Mouse (Mus musculus): ENCODE data around the gene Mtif3.

Mtif3 gene

DNA sequence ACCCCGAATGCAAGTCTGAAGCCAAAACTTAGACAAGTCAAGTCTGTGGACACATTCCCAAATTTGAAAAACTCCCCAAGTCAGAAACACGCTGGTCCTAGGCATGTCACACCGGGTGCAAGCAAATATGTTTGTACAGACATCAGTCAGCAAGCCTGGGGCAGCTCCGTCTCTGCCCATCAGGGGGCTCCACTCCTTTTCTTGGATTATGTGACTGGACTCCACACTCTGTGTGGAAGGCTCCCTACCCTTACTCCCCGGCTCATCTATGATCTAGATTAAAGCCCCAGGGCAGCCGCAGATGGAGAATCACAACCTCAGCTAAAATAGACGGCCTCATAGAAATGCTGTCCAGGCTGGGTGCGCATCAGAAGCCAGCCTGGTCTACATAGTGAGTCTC is 47.3 kb downstream of the Mtif3 start:
- no peak for DNase-seq (ENCODE audit: low read depth, low spot score)

DNA sequence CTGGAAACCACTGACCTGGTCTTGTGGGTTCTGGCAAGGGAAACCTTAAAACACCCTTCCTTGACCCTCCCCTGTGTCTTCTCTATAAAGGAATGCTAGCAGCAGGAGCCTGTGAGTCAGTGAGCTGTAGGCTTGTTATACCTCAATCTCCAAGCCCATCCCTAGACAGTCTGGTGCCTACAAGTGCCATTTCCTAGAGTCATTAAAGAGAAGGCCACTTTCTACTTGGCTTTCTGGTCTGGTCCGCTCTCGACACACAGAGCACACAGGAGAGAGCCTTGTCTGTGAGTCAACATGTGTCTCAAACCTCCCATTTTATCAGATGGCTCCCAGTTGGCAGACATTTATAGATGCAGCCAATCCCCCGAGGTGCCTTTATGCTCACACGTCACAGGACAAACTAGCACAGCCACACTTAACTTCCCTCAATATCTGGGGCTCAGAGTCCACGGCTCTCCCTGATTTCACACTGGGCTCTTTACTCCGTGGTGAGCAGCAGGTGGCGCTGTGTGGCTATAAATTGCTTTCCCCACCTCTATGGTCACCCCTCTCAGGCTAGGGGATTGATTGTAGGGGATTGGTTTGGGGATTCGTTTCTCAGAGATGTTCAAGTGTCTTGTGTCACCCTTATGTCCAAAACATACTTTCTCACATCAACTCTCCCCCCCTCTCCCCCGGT is 49.4 kb downstream of the Mtif3 start:
- no peak for DNase-seq (ENCODE audit: low read depth, low spot score)

DNA sequence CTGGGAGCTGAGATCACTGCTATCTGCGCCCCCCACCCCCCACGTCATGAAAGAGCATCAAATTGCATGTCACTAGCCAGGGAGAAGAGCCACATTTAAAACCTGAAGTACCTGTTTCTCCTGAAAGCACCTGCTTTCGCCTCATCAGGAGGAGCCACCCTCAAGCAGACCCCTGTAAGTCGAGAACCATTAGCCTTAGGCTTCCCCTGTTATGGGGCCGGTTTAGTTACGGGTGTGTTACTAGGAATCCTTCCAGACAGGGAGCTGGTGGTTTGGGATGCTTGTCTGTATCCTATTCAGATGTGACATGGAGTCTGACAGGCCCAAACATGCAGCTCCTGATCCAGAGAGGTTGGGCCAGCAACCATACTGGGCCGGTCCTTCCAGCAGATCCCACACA is 50.2 kb downstream of the Mtif3 start:
- no peak for DNase-seq (ENCODE audit: low read depth, low spot score)

DNA sequence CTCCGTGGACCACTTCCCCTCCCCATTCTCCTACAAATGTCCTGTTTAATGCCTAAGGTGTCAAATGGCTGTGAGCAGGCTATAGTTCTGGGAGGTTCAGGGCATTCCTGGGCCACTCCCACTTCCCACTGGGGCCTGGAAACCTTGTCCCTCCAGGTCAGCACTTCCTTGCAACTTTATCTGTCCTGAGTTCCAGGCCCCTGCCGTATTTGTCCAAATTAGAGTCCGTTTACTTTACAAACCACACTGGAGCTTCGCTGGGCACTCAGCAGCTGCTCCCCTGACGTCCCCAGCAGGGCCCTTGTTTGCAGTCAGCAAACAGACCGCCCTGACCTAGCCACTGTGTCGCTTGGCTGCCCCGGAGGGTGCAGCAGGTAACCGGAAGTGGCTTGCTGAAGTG is 51.4 kb downstream of the Mtif3 start:
- DNase-seq (ENCODE audit: low read depth, low spot score), result no peak

DNA sequence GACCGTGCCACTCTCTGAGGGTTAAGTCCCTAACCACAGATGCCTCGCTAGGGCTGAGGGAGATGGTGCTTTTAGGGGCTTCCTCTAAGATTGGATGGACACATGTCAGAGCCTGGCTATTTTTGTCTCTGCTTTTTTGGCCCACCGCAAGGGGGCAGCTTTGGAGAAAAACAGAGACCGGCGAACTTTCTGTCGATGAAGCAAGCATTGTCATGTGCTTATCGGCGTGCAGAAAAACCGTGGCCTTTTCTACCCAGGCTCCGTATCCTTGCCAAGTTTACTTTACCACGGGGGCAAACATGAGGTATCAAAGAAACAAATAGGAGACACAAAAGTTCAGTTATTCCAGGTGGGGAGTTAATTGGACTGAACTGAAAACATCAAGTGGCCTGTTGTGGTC is 55.0 kb downstream of the Mtif3 start:
- no peak for DNase-seq (ENCODE audit: low read depth, low spot score)

DNA sequence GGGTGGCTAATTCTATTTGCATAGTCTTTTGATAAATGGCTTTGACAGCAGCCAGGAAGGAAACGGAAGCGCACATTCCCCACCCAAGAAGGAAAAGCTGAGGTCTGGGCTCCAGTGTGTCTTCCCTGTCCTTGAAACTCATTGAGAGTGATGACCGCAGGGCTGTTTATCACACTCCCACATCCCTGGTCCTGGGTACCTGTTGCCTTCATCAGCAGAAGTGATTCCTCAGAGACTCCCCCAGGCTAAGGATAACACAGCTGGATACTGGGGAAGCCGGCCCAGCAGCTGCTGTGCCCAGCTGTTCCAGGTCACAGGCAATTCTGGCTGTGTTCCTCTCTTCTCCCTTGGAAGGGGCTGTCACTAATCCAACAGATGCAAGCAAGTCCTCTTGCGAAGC is 56.1 kb downstream of the Mtif3 start:
- no peak for DNase-seq (ENCODE audit: low read depth, low spot score)

DNA sequence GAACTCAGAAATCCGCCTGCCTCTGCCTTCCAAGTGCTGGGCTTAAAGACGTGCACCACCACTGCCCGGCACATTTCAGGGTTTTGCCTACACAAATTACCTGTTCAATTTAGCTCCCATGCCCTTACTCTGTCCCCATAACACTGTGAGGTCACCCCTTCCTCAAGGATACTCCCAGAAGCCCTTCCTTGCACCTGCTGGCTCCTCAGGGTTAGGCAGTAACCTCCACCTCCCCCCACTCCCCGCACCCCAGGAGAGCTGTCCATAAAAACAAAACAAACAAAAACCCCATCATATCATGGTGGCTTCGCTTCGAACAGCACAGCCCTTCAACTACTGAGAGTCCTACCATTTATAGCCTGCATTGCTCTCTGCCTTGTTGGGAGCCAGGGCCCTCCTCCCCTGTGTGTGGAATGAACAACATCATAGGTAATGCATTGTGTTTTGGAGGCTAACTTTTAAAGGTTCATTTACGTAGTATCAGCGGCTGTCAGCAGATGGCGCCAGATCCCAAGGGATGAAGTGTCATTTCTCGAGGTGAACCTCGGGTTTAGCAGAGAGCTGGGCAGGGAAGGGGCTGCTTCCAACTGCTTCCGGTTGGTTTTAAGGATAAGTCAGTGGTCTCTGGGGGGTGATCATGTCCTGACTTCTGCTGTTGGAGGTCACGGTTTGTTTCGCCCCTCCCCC is 58.0 kb downstream of the Mtif3 start:
- DNase-seq (ENCODE audit: low read depth, low spot score), result no peak

DNA sequence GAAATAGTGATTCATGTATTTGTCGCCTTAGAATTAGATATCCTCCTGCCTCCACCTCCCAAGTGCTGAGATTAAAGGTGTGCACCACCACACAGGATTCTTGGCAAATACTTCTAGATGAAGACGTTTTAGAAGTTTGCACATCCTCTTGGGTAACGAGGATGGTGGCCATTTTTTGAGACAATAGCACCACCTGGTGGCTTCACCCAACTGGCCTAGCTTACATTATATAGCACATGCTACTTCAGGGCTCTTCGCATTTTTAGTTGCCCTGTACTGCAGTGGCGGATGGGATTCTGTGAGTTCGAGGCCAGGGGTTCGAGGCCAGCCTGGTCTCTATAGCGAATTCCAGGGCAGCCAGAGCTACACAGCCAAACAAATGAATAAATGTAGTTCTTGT is 59.2 kb downstream of the Mtif3 start:
- DNase-seq (ENCODE audit: low read depth, low spot score), result no peak
